Mouse (Mus musculus) MEL (cell line): Measurements from ENCODE around the gene Fam169b.

ENCODE experiments used
- CTCF ChIP-seq, 3 experiments: IDR thresholded peaks in 2 of 3; conservative IDR thresholded peaks in 1 of 3; 2 replicates each; pipeline ENCODE4 v1.5.1; 2011 to 2012; ENCODE audit warnings: low read length in 3 of 3, low read depth in 2 of 3, mild to moderate bottlenecking in 2 of 3, improper control_type of control experiment in 1 of 3, inconsistent platforms in 1 of 3, mixed read lengths in 1 of 3, moderate library complexity in 1 of 3; ENCODE audit not compliant: control insufficient read depth in 1 of 3, insufficient read depth in 1 of 3, poor library complexity in 1 of 3, severe bottlenecking in 1 of 3
- EP300 ChIP-seq, 2 experiments: IDR thresholded peaks; 2 replicates each; pipeline ENCODE4 v1.6.1; 2011; ENCODE audit warnings: improper control_type of control experiment in 2 of 2, low read length in 2 of 2, low read depth in 1 of 2, mild to moderate bottlenecking in 1 of 2
- GABPA ChIP-seq: IDR thresholded peaks from 2 replicates; pipeline ENCODE4 v1.6.1; 2012; ENCODE audit warnings: low read depth, mild to moderate bottlenecking, inconsistent platforms, low read length, improper control_type of control experiment, moderate library complexity
- GATA1 ChIP-seq: IDR thresholded peaks from 2 replicates; pipeline ENCODE4 v1.6.1; 2011; ENCODE audit warnings: low read depth, low read length, improper control_type of control experiment
- JUND ChIP-seq: IDR thresholded peaks from 2 replicates; pipeline ENCODE4 v1.6.1; 2011; ENCODE audit warnings: low read depth, mild to moderate bottlenecking, improper control_type of control experiment, low read length

DNA sequence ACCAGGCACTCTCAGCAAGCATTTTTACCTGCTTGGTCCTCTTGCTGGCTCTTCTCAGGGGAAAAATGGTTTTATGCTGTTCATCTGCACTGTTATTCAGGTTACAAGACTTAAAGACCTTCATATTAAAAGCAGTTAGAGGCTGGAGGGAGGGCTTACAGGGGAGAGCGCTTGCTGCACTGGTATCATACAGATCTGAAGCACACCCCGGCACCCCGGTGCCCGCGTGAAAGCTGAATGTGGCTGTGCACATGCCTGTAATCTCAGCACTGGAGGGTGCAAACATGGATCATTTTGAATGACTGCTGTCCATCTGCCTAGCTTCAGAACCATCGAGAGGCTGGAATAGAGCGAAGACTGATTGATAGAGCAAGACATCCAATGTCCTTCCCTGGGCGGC lies 15.4 kb downstream of the Fam169b start:
- TF ChIP-seq CTCF (IDR thresholded peaks at IDR 0.05 in 2 of 3, conservative IDR thresholded peaks at IDR 0.05 in 1 of 3; ENCODE audit: control insufficient read depth in 1 of 3, insufficient read depth in 1 of 3, low read depth in 2 of 3, low read length in 3 of 3, poor library complexity in 1 of 3, severe bottlenecking in 1 of 3) (no peak), GABPA (no peak), GATA1 (no peak), EP300 (IDR thresholded peaks at IDR 0.05; ENCODE audit: low read depth in 1 of 2, low read length in 2 of 2) (no peak), JUND (no peak)
